Mouse (Mus musculus): ENCODE results near the gene Ccdc92b.
A peak's percentile ranks its signal among the peaks of the same experiment; 100 is the strongest.
"Not testable (repeated sequence)": the region's sequence is repeated elsewhere in the genome, so short reads cannot be mapped to it uniquely, and the experiment has no call there.

Ccdc92b gene

GRCm38 (mm10) chr11:74619201-74619955 is at the start of gene Ccdc92b:
TSS of gene Ccdc92b (plus strand) at chr11:74619605.
- peak; percentile 73 to 78 for DNase-seq (ENCODE audit: low spot score in 2 of 2)

GRCm38 (mm10) chr11:74569735-74570134 is 49.7 kb upstream of the Ccdc92b start:
- no peak for DNase-seq (ENCODE audit: low spot score in 2 of 2)

- peak in 1 of 2 experiments; percentile 66 for DNase-seq (ENCODE audit: low spot score in 2 of 2)
Observed at GRCm38 (mm10) chr11:74572459-74573061, 46.8 kb upstream of the Ccdc92b start.

- peak in 1 of 2 experiments; percentile 40 for DNase-seq (ENCODE audit: low spot score in 2 of 2)
Observed at GRCm38 (mm10) chr11:74574768-74575434, 44.5 kb upstream of the Ccdc92b start.

- peak in 1 of 2 experiments; percentile 5 for DNase-seq (ENCODE audit: low spot score in 2 of 2)
Observed at GRCm38 (mm10) chr11:74575940-74576339, 43.5 kb upstream of the Ccdc92b start.

GRCm38 (mm10) chr11:74577068-74577467 is 42.3 kb upstream of the Ccdc92b start:
- no peak for DNase-seq (ENCODE audit: low spot score in 2 of 2)

GRCm38 (mm10) chr11:74581333-74581732 is 38.1 kb upstream of the Ccdc92b start:
- DNase-seq (ENCODE audit: low spot score in 2 of 2) = not testable (repeated sequence)

- DNase-seq (ENCODE audit: low spot score in 2 of 2) = no peak
Observed at GRCm38 (mm10) chr11:74582464-74582863, 36.9 kb upstream of the Ccdc92b start.

- no peak for DNase-seq (ENCODE audit: low spot score in 2 of 2)
Observed at GRCm38 (mm10) chr11:74583824-74584349, 35.5 kb upstream of the Ccdc92b start.

GRCm38 (mm10) chr11:74584946-74585723 is 34.3 kb upstream of the Ccdc92b start:
- peak in 1 of 2 experiments; percentile 17 for DNase-seq (ENCODE audit: low spot score in 2 of 2)

GRCm38 (mm10) chr11:74586401-74586800 is 33.0 kb upstream of the Ccdc92b start:
- no peak for DNase-seq (ENCODE audit: low spot score in 2 of 2)

GRCm38 (mm10) chr11:74589401-74590238 is 29.8 kb upstream of the Ccdc92b start:
- no peak for DNase-seq (ENCODE audit: low spot score in 2 of 2)

GRCm38 (mm10) chr11:74590239-74590596 is 29.2 kb upstream of the Ccdc92b start:
- no peak for DNase-seq (ENCODE audit: low spot score in 2 of 2)

GRCm38 (mm10) chr11:74590691-74591090 is 28.7 kb upstream of the Ccdc92b start:
- no peak for DNase-seq (ENCODE audit: low spot score in 2 of 2)

- DNase-seq (ENCODE audit: low spot score in 2 of 2) = no peak
Observed at GRCm38 (mm10) chr11:74592246-74592645, 27.2 kb upstream of the Ccdc92b start.

GRCm38 (mm10) chr11:74597283-74597989 is 22.0 kb upstream of the Ccdc92b start:
- DNase-seq (ENCODE audit: low spot score in 2 of 2) = no peak

GRCm38 (mm10) chr11:74597990-74598337 is 21.4 kb upstream of the Ccdc92b start:
- no peak for DNase-seq (ENCODE audit: low spot score in 2 of 2)

GRCm38 (mm10) chr11:74602286-74602685 is 17.1 kb upstream of the Ccdc92b start:
- DNase-seq (ENCODE audit: low spot score in 2 of 2) = no peak

GRCm38 (mm10) chr11:74610068-74610467 is 9.3 kb upstream of the Ccdc92b start:
- no peak for DNase-seq (ENCODE audit: low spot score in 2 of 2)

- DNase-seq (ENCODE audit: low spot score in 2 of 2) = no peak
Observed at GRCm38 (mm10) chr11:74610545-74611176, 8.7 kb upstream of the Ccdc92b start, which contains the start of gene Rap1gap2. TSS of gene Rap1gap2 (minus strand) at chr11:74610915.

Measured in urinary bladder, postnatal 36 days (tissue).